Mouse (Mus musculus): ENCODE measurements at regions not wholly inside any gene's neighbourhood (a gene's known extent, or its start where the extent isn't known, plus 50 kb on each side); places are given as distances from the start of the nearest gene placed in this dataset.

DNA sequence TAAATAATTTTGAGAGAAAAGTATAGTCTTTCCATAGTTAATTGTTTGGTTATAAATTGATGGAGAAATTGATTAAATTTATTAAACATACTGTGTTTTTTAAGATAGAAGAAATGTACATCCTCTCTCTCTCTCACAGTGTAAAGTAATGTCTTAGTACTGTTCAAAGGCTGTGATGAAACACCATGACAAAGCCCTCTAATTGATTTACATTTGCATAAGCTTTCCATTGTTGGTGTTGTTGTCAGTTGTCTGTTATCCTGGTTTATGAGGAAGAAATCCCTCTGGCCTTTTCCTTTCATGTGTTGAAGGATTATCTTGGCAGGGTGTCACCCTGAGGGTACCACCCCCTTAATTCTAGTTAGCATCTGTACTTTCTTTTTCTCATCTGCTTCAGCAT, 207.2 kb upstream of the Dmd start:
- no peak for DNase-seq

- DNase-seq: no peak
Observed at GRCm38 (mm10) chrX:82764204-82764603, 184.5 kb upstream of the Dmd start.

DNA sequence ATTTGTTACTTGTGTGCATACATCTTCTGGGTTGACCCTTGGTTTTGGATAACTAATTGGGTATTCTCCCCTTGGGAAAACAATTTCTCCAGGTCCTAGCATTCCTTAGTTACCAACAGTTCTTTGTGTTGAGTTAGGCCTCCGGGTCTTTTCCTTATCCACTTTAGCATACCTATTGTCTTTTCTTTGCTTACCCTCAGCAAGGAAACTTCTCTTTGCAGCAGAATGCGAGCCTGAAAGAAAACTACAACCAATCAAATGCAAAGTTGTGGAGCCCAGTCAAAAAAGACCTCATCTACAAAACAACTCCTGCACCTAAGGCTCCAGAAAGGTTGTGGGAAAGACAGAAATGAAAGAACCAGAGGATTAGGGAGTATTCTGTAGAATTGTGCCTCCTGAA, 139.5 kb upstream of the Dmd start:
- DNase-seq: no peak

DNA sequence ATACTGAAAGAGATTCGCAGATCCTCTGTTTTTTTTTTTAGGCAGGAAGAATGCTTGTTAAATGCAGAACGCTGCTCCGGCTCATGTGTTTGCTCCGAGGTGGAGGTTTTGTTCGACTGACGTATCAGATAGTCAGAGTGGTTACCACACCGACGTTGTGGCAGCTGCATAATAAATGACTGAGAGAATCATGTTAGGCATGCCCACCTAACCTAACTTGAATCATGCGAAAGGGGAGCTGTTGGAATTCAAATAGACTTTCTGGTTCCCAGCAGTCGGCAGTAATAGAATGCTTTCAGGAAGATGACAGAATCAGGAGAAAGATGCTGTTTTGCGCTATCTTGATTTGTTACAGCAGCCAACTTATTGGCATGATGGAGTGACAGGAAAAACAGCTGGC, 134.1 kb upstream of the Dmd start:
- DNase-seq: no peak

GRCm38 (mm10) chrX:82817045-82817444, 131.6 kb upstream of the Dmd start:
- peak in 1 of 2 experiments; percentile 9 for DNase-seq

GRCm38 (mm10) chrX:82823606-82824005, 125.1 kb upstream of the Dmd start:
- no peak for DNase-seq

DNA sequence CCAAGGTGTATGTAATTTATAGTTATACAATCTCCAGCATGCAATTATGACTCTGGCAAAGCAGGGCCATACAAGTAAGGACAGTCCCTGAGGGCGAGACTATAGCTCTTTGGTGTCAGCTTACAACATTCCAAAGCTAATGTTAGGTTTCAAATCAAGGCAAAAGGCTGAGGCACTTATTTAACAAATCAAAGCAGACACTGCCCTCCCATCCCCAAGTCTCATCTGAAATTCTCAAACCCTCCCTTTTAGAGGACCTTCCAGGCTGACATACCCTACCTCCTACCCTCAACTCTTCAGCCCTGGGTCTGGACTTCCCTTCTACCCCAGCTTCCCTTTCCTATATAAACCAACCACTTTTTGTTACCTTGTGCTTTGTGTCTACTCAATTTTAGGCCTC, 82.6 kb upstream of the Dmd start:
- DNase-seq: no peak

Data from kidney, postnatal 25 days (tissue).